Mouse (Mus musculus) spleen, postnatal 4 days (tissue): Measurements from ENCODE around the gene L1cam.

ENCODE experiments used
- DNase-seq, 2 experiments: peaks; one replicate each; pipeline ENCODE4 v3.0.0; 2022; ENCODE audit warnings: low spot score in 2 of 2

L1cam gene

DNA sequence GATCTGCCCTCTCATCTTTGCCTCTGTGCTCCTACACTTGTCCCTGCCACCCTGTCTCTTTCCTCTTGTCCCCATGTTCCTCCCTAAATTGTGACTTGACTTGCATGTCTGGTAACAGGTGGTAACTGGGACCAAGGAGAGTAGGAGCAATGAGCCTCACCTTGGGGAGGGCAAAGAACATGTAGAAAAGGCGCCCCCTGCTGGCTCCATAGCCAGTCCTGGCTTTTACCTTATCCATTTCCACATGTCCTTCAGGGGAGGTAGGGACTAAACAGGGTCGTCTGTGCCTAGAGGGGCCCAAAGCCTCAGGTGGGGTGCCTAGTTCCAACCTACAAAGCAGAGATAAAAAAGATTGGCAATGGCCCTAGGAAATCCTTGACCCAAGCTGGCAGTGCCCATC is at the start of gene L1cam:
Gene L1cam (minus strand): TSS at position 387 of the 400 bp plus-strand sequence.
- DNase-seq = peak; percentile 42 to 82

DNA sequence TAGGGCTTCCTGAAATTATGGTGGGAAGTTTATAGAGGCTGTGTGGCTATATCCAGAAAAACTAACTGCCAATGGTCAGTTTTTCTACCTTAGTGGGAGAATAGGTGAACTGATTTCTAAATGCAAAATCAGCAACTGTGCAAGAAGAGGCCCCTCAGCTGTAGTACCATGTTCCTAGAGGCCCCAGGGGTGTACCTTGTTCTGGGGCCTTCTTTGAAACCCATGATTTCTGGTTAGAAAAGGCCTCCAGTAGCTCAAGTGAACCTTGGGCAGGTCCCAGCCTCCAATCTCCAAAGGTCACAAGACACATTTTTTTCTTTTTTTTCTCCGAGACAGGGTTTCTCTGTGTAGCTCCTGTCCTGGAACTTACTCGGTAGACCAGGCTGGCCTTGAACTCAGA is 46.4 kb upstream of the L1cam start:
- DNase-seq = no peak

DNA sequence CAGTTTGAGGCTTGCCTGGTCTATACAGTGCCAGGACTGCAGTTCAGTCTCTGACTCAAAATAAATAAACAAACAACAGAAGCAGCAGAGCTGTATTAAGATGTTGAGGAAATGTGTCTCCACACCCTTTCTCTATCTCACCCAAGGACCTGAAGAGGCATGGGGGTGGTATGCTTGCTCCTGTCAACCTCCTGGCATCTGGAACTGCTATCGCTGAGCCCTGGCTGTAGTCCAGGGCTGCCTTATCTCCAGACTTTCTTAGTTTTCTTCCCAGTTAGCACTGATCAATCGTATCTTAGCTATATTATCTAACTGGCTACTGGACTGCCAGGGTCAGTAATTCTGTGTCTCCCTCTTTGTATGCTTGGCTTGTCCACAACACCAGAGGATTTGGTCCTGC is 46.0 kb upstream of the L1cam start:
- no peak for DNase-seq

DNA sequence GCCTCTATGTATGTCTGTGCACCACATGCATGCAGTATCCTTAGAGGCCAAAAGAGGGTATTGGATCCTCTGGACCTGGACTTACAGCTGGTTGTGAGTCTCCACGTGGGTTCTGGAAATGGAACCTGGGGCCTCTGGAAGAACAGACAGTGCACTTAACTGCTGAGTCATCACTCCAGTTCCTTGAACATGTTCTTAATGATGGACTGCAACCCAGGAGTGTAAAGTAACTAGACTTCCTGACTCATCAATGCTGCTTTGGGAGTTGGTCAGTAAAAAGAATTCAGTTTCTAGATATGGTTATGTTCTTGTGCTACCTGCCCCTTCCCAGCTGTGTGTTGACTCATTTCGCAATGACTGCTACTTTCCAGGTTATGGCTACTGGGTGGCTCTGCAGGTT is 36.0 kb upstream of the L1cam start:
- no peak for DNase-seq

DNA sequence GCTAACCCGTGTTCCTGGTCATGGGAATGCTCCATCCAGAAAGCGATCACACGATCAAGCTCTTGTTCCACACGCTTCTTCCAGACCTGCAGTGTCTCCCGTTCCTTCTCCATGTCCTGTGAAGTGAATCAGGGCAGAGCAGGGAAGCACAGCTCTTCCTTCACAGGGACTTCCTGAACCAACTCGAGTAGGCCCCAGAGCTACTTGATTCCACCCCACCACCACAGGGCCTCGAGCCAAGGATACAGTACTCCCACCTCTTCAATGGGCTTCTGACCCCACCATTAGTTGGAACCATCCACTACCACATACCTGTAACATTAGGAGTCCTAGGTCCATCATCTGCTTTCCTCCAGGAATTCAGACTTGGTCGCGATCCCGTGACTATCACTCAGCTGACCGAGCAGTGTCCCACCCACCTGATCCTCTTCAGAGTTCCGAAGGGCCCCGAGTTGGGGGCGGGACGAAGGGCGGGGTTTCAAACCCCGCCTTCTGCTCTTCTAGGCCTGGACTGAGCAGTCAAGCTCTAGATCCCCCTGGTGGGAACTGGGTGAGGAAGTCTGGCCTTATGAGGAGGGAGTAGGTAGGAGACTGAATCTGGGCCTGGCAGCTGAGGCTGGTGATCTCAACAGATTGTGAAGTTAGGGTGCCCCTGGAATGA is 34.6 kb upstream of the L1cam start, which contains the start of gene Renbp:
Gene Renbp (minus strand): TSS at position 449 of the 661 bp plus-strand sequence.
- peak in 1 of 2 experiments; percentile 57 for DNase-seq

DNA sequence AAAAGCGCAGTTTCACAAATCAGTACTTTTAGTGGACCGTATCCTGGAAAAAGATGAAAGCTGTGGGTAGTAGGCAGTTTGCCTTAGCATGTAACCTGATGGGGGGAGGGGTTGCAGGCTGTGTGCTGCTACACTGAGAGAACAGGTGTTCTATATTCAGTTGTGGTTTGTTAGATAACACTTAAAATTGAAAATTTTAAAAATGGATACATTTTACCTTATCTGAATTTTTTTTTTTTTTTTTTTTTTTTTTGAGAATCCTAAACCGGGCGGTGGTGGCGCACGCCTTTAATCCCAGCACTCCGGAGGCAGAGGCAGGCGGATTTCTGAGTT is 26.6 kb upstream of the L1cam start:
- no peak for DNase-seq

DNA sequence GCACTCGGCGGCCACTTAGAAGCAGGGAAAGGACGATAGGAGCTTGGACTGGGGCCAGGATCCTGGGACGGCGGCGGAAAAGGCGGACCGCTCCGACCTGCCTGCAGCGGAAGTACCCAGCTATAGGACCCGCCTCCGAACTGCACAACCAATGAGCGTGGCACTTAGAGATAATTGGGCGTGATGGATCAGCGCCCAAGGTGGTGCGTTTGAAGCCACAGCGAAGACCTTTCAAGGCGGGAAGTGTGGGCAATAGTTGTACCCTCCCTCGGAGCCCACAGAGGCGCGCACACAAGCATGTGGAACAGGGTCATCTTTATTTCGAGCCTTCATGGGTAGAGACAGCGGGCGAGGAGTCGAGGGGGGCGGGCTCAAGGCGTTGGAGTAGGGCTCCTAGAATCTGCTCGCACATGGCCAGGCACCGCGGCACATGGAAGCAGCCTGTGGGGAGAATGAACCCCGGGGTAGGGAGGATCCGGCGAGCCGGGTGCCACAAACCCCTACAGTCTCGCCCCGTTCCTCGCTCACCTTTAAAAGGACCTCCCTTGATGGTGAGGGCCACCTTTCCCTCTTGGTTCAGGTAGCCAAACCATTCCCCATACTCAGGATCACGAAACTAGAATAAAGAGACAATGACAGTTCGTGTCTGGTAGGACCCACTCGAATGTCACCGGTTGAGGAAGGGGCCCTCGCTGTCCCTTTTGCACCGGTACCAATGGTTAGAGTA is 26.1 kb upstream of the L1cam start, which contains the start of the genes Arhgap4 and Naa10:
Gene Arhgap4 (minus strand): TSS at position 48 of the 727 bp plus-strand sequence.
Gene Naa10 (minus strand): TSS at position 122 of the 727 bp plus-strand sequence.
- peak; percentile 86 to 91 for DNase-seq

DNA sequence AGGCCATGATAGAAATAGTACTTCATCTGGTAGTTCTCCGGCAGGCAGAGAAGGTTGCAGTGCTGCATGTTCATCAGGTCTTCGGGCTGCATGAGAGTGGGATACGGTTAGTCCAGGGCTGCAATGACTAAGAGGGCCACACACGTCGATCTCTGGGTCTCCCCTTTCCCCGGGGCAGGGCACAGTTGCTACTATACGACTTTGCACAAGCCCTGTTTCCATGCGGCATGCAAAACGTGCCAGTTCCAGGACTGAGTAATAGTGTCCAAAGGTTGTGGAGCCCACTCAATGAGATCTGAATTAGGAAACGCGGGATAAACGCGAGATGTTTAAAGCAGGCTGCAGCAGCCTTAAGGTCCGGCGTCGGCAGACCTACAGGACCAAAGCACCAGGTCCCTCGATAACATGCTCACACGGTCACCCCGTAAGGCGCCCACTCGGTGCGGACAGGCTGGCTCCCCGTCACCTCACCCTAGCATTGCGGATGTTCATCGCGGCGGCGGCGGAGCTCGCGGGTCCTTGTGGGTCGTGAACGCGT is 25.4 kb upstream of the L1cam start:
- DNase-seq = peak in 1 of 2 experiments; percentile 14

DNA sequence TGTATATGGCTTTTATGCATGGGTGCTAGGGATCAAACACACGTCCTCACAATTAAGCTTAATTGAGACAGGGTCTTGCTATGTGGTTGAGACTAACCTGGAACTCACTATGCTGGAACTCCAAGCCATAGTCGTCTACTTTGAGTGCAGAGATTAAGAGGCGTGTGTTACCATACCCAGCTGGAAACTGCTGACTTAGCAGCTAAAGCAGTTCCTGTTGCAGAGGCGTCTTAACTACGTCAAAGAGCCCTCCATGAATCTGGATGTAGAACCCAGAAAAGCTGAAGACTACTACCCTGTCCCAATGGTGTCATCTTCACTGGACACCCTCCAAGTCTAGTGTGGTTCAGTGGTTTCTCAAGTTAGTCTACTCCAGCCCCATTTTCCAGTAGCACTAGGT is 22.7 kb upstream of the L1cam start:
- DNase-seq = no peak

DNA sequence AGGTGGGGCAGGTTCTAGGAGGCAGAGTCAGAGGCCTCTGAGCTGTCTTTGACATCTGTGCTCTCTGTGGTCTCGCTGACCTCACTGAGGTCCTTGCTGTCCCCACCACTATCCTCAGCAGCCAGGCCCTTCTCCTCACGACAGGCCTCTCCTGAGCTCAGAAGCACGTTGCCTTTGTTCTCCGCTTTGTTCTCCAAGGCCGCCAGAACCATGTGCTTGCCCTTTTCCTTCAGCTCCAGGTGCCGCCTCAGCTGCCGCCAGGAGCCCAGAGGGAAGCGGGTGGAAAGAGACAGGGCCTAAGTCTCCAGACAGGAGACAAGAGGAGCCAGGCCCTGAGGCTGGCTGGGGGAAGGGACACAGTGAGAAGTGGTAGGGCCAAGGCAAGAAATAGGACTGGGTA is 21.0 kb upstream of the L1cam start:
- DNase-seq = no peak

DNA sequence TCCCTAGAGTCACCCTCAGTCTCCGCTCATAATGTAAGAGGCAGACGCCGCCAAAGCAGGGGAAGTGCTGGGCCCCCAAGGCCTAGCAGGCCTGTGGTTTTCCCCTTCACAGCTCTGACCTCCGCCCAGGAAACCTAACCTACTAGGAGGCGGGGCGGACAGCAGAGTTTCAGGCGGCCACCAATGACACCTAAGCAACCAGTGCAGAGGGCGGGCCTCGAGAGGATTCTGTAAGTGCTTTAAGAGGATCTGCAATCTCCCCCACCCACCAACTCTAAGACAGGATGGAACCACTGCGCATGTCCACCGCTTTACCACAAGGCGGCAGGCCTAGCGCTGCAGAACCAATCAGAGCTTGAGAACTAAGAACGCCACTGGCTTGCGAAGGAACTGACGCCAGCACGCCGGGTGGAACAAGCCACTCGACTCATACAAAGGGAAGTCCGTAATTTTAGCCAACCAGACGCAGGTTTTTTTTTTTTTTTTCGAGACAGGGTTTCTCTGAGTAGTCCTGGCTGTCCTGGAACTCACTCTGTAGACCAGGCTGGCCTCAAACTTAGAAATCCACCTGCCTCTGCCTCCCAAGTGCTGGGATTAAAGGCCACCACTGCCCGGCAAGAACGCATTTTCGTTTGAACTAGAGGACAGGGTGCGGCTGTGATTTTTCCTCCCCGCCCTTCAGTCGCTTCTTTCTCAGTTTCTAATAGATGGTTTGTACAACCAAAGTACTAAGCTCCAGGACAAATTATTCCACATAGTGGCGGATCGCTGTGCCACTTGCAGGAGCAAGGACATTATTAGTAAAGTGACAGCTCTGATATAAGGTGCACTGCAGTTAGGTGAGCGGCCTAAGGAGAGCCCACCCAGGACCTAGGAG is 19.2 kb upstream of the L1cam start:
- peak; percentile 87 to 88 for DNase-seq

DNA sequence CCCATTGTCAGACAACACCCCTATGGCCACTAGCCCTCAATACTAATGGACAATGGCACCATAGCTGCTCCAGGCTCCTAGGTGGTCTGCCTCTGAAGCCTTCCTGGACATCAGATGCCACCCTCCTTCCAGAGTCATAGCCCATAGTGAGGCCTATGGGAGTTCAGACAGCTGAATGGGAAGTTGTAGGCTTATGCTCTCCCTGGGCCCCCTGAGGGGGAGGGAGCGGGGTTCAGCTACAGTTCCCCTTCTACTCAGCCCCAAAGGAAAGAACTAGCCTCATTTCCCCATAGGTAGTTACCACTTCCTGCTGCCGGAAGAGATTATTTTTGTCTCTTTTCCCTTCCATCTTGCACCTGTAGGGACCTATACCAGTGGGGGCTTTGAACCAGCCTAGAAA is 15.7 kb upstream of the L1cam start:
- DNase-seq = peak; percentile 51 to 72

DNA sequence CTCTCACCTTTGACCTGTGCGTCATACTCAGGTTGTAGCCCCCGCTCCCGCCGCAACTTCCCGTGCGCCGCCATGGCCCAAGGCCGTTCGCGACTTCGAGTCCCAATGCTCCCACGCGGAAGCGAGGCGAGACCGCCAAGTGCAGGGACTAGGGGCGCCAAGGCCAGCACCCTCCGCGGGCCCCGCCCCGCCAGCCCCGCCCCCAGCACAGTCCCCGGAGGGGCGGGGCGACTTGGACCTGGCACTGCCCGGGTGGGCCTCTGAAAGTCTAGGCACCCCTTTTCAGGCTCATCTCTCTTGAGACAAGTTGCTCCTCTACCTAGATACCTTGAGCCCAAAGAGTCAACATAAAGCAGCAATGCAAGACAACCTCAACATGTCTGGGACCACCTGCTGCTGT is 15.3 kb upstream of the L1cam start:
- peak; percentile 63 to 81 for DNase-seq

DNA sequence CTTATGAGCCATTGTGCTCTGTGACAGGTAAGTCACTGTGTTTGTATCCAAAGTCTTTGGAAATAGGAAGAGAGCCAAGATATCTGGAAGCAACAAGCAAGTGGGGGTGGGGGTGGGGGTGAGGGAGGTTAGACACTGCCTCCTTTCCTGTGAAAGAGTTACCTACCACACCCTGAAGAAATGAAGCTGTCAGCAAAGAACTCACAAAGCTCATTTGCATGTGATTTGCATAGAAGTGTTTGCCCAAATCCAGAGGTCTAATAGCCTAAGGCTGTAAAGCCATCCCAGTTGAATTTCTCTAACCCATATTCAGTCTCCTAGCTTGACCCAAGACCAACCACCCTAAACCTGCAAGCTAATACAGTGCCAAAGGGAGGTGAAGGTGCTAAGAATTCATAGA is 14.5 kb upstream of the L1cam start:
- DNase-seq = no peak

DNA sequence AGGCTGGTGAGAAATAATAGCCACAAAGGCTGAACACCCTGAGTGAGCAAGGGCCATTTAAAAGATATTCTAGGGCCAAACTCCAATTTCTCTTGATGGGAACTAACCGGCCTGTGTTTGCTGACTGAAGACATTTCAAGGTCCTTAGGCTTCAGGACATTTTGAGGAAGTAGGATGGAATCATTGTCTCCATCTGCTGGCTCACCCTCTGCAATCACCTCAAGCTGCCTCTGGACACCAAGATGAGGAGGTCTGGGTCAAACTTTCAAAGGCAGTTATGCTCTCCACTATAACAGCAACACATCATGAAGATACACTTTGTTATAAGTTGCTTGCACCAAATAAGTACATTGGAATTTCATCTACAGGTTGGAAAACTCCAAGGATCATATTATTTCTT is 14.1 kb upstream of the L1cam start:
- DNase-seq = no peak

DNA sequence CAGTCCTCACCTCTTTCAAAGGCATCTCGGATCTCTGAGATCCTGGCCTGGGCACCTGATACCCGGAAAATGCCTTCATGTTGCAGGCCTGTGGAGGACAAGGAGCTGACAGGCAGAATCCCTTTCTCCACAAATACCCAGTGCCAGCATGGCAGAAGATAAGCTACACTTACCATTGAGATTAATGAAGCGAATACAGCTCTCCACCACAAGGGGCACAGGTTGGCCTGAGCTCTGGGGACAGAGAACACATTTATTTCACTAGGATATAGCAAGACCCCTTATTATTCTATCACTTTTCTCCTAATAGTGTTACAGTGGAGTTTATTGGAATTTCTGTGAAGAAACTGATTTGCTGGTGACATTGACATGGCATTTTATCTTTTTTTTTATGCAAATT is 2.1 kb upstream of the L1cam start:
- DNase-seq = no peak

DNA sequence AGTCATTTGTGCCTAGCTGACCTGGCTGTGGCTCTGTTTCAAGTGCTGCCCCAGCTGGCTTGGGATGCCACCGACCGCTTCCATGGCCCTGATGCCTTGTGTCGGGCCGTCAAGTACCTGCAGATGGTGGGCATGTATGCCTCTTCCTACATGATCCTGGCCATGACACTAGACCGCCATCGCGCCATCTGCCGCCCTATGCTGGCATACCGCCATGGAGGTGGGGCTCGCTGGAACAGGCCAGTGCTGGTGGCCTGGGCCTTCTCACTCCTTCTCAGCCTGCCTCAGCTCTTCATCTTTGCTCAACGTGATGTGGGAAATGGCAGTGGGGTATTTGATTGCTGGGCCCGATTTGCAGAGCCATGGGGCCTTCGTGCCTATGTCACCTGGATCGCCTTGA is 3.1 kb downstream of the L1cam start:
- no peak for DNase-seq

DNA sequence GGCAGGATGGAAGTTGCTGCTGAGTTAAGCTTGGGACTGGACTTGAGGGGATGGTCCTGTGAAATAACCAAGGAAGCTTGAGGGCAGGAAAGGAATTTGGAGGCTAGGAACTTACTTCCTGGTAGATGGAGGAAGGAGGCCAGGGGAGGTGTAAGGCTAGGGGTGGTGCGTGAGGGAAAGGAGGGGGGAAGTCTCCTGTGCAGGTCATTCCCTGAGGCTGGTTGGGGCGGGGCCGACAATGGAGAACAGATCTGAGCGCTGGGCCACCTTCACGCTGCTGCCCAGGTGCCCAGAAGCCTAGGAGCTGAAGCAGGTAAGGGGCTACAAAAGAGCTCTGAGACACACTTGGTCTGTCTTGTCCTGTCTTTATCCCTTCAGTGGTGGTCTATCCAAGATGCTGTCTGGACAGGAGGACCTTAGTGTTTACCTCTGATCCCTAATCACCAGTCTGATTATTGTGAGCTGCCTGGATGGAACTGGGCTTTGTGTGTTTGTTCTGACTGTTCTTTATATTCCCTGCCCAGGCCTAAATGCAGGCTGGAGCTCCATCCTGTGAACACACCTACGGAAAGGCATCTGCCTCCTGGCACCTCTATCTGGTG is 4.3 kb downstream of the L1cam start, which contains the start of gene Avpr2:
Gene Avpr2 (plus strand): TSS at position 552 of the 602 bp plus-strand sequence.
- no peak for DNase-seq

DNA sequence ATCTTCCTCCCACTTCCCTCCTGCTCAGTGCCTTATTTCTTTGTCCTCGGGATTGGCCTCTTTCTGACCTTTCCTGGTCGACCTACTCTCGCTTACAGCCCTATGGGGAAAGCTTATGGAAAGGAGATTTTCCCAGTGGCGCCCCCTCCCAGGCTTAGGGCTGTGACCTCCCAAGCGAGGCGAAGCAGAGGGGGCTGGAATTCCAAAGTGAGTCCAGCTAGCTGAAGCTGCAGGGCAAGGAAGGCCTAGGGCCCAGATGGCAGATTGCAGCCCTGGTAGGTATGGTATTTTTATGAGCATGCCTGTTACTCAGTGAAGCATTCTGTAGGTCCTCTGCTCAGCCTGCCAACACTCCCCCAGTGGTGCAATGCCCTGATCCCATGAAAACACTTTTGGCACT is 14.4 kb downstream of the L1cam start:
- no peak for DNase-seq

DNA sequence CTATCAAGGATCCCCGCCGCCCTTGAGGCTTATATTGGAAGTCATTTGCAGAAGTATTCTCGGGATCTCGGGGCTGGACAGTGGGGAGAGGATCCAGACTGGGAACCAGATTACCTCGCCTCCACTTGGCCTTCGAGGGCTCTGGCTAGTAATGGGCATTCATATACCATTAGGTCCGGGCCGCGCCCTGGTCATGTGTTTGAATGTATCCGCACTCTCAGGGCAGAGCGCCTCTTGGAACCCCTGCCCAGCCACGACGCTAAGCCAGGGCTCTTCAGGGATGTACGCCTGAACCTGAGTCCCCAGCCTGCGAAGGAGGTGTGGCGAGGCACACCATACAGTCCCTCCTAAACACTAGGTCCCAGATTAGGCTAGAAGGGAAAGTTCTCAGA is 14.9 kb downstream of the L1cam start:
- DNase-seq = no peak

DNA sequence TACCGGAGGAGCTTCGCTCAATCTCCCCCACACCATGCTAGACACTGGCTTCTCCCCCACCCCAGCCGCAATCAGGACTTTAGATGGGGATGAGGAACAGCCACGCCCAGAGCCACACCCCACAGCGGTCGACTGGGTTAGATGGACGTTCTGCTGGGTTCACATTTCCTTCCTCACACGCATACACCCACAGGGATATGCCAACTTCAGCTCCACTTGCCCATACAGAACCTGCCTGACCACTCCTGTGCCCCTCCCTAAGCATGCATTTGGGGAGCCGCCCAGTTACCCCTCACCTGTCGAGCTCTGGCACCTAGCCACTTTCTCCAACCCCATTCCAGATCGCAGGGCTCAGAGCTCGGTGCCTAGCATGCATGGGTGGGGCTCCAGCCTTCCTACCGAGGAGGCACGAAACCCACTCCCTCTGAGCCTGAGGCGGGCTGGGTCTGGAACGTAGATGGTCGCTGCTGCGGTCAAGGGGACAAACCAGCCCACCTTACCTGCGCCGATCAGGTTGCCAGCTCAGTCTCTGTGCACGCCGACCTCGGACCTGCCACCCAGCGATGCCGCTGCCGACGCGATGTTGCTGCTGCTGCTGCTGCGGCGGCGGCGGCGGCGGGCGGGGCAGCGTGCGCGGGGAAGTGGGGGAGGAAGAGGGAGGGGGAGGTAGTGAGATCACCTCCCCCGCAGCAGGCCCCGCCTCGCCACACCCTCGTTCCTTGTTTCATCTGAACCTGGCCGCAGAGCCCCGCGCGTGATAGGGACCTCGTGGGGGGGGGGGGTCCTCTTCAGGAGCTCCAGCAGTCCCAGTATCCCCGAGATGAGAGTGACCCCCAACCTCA is 15.5 kb downstream of the L1cam start:
- DNase-seq = peak in 1 of 2 experiments; percentile 28
